Mouse (Mus musculus): ENCODE measurements around the gene Rbm5.

The Rbm5 gene

DNA sequence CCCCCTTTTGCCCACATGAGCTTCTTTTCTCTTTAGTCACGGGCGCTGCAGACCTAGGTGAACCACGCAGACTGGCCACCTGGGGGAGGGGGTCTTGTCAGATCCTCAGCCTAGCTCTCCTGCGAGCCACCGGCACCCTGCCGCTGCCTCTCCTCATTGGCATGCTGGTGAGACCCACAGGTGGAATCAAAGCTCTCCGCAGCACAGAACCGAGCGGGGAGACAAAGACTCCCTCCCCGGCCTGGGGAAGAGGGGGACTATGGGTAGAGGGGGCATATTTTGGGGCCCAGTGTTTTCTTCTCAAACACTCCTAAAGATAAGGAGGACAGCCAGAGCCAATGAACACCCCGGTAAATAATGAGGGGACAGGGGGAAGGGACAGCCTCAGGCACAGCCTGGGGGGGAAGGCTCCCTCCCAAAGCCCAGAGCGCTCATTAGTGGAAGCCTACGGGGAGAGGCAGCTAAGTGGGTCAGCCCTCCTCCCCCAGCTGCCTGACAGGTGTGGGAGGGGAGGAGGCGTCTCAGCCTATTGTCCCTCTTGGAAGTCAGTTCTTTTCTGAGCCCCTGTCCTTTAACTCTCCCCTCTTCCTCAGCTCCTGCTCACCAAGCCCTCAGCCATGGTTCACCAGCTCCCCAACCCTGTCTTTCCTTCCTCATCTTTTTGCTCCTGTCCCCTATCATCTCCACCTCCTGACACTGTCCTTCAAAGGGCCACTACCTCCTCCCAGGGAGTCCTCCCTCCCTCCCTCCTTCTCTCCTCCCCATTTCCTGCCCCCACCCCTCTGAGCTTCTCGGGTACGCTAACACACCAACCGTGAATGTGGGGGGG is 35.2 kb downstream of the Rbm5 start:
- DNase-seq (ENCODE audit: extremely low read depth, insufficient read length, low spot score), result no peak

DNA sequence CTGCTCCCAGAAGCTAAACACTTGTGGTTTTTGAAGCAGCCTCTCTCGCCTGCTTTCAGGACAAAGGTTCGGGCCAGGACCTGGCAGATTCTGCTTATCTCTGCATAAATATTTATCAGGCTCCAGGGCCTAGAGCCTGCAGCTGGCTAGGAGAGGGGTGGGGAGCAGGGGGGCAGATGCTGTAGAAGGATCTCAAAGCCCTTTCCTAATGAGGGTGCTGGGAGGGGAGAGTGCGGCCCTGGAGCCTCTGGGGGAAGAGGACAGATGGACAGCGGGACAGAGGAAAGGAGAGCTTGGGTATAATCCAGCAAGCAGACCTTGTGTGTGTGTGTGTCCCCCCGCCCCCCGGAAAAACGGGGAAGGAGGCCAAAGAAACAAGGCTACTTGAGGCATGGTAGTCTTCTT is 36.2 kb downstream of the Rbm5 start:
- DNase-seq (ENCODE audit: extremely low read depth, insufficient read length, low spot score), result no peak

DNA sequence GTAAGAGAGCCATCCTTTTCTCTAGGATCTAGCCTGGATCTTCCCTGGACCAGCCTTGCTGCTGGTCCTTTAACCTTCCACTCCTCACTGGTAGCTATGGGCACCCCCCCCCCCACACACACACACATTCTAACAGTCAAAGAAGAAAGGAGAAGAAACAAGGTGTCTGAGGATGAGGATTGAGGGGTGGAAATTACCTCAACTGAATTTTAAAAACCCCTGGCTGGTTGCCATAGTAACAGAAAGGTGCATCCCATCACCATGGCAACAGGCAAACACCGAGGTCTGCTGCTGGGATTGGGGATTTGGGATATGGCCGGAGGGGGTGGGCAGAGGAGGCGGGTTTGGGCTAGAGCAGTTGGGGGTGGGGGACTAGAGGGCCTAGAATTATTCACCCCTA is 41.1 kb downstream of the Rbm5 start:
- no peak for DNase-seq (ENCODE audit: extremely low read depth, insufficient read length, low spot score)

DNA sequence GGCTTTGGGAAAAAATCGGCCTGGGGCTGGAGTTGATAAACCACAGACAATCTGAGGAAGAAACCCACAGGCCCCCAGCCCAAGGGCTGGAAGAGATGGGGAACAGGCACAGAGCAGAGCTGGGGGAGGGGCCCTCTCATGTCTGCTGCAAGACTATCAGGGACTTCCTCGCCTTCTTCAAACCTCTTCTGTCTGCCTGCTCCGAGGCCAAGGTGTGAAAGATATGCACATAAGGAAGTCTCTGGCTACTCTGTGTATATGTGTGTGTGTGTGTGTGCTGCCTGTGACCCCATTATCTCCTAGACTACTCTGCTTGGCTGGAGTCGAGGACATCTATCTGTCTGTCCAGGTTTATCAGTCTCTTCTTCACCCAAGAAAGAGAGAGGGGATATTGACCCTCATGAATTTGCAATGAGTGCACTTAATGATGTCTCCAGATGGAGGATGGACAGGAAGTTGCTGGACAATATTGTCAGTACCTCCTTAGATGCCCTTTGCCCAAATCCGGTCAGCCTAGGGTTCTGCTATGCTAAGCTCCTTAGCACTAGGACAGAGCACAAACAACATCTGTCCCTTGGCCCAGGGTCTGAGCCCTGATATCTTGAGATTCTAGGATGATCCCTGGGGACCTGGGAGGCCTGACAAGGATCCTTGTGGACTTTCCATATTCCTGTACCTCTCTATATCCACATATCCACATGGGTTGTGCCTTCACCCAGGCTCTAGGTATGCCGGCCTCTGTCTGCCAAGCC is 41.7 kb downstream of the Rbm5 start:
- DNase-seq (ENCODE audit: extremely low read depth, insufficient read length, low spot score), result no peak

DNA sequence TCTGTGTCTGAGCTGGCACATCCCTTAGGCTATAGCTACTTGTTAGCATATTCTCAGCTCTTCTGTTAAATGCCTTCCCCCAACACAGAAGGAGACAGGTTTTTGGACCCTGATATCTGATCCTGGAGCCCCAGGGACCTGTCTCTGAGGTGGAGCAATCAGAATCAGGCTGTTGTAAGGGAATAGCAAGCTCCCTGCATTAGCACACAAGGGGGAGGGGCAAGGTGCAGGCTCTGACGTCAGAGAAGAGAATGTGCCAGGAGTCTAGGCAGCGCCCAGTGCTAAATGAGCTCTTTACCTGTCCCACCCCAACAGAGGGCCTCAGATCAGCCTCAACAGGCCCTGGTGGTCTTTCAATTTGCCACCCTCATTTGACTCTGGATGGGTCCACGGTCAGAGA is 43.8 kb downstream of the Rbm5 start:
- no peak for DNase-seq (ENCODE audit: extremely low read depth, insufficient read length, low spot score)

DNA sequence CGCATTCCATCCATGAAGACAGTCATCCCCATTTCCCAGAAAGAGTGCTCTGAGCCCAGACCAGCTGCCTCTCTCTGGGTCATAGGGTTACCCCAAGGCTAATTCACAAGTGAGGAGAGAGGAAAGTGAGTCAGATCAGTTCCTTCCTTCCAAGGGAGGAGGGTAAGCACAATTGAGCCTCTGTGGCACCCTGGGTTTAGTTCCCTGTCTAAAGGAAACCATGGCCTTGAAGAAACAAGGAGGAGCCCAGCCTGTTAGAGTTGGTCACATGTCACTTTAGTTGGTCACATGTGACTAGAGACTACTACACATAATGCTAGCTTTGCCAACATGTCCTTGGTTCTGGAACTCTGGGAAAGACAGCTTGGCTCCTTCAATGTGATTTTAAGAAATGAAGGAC is 46.0 kb downstream of the Rbm5 start:
- DNase-seq (ENCODE audit: extremely low read depth, insufficient read length, low spot score), result no peak

DNA sequence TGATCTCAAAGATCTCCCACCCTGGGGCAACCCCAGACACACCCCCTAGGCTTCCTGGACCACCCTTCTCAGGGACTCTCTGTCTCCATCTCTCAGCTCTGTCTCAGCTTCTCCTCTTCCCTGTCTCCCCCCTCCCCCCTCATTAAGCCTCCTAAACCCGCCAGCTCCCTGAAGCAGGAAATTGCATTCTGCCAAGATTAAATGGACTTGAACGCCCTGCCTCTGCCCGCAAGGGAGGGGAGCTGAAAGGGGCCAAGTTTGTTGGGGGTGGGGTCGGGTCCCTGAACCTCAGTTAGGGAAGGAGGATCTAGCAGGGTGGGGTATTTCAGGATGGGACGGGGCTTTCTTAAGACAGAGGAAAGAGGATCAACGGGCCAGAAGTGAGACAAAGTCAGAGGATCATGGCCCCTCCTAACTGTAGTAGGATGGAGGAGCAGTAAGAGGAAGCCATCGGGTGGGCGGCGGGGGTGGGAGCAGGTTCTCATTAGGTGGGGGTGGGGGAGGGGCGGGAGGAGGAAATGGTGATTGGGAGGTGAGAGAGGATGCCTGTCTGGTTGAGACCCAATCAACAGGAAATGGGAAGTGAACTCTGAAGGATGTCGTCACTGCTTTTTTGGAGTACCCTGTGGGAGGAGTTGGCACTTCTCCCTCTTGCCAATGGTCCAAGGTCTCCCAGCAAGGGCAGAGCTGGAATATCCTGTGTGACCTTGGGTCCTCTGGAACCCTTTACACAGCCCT is 46.8 kb downstream of the Rbm5 start:
- no peak for DNase-seq (ENCODE audit: extremely low read depth, insufficient read length, low spot score)

DNA sequence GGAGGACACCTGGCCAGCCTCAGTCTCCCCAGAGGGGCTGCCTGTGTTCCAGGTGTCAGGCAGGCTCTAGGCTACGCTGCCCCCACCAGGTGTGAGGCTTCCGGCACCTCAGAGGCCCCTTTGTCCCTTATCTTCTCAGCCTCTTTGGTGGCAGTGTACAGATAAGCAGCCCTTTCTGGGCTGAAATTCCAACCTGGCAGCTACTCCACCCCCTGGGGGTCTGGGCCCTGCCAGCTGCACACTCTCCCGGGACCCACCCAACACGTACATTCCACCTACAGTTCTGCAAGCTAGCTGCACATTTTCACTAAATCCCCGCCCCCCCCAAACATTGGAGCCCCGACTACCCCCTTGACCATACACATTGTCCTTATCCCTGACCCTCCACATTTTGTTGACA is 47.5 kb downstream of the Rbm5 start:
- no peak for DNase-seq (ENCODE audit: extremely low read depth, insufficient read length, low spot score)

DNA sequence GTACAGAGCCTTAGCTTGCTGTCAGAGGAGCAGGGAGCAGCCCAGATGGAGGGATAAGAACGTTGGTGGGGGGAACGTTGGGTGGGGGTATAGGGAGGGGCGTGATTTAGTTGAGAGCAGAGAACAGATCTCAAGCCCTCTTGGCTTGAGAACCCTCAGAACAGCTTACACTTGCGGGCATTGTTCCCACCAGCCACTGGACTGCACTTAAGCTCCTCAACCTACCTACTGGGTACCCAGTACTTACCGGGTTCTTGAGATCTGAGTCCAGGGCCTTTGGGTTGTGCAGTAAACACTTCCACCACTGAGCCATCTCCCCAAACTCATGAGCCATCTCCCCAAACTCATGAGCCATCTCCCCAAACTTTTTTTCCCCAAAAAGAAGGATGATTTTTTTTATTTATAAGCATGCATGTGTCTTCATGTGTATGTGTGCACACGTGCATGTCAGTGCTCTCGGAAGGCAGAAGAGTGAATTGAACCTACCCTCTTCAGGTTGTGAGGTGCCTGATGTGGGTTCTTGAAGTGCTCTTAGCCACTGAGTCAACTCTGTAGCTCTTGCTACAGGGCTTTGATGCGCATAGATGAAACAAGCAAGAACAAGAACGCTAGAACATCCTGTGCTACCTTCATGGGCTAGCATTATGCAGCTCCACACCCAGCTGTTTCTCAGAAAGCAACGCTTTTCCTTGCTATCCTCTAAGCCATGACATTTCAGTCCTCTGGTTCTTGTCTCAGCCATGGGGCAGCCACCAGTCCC is 51.8 kb downstream of the Rbm5 start:
- no peak for DNase-seq (ENCODE audit: extremely low read depth, insufficient read length, low spot score)

DNA sequence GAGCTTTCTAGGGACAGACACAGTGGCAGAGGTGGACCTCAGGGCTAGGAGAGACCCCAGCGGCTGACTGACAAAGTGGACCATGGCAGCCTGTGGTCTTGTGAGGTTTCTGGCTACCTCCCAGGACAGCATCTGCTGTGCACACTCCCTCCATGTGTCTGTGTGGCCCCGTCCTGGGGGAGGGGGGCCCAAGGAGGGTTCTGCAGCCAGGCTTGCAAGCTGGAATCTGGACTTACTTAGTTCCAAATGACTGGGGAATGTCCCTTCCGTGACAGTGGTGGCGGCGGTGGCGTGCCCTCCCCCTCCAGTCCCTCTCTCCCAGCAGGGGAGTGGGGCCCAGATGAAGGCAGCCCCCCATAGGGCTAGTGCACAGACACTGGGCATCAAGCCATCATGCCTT is 53.8 kb downstream of the Rbm5 start:
- no peak for DNase-seq (ENCODE audit: extremely low read depth, insufficient read length, low spot score)

DNA sequence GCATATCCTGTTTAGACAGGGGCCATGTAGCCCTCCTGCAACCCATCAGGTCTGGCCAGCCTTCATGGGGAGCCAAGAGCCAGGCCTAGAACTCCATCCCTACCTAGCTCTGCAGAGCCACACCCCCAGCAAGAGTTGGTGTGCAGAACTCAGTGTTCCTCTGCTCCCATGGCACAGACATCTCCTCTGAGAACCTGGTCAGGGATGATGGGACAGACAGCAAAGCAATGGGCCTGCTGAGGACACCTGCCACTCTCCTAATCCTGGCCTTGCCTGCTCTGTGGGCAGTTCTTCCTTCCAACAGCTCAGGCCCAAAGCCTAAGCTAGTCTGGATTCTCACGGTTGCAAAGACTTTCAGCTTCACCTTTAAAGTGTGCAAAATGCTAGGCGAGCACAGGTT is 55.2 kb downstream of the Rbm5 start:
- no peak for DNase-seq (ENCODE audit: extremely low read depth, insufficient read length, low spot score)

DNA sequence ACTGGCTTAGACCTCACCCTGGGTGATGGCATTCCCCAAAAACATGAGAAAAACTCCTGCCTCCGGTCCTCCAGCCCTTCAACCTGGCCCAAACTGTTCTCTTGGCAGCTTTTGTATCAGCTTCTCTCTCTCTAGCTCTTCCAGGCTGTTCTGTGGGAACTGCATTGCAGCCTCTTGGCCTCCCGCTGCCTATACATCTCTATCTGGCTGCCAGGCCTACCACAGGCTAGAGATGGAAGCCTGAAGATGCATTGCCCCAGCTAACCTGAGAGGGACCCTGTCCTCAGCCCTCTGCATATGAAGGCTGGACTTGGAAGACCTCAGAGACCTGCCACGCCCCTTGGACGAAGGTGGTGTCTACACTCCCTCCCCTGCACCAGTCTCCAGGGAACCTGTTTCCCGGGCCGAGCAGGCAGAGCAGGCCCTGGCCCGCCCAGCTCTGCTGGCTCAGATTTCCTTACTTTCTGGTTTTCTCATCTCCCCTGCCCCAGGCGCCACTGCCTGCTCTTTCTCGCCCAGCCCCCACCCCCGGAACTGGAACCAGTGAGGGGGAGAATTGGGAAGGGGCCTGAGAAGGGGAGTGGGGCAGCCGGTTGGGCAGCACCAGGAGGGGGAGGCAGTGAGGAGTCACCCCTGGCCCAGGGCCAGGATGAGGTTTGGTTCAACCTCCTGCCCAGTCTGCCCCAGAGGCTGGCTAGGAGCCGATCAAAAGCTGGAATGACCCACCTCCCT is 56.4 kb downstream of the Rbm5 start:
- DNase-seq (ENCODE audit: extremely low read depth, insufficient read length, low spot score), result peak; percentile 84

DNA sequence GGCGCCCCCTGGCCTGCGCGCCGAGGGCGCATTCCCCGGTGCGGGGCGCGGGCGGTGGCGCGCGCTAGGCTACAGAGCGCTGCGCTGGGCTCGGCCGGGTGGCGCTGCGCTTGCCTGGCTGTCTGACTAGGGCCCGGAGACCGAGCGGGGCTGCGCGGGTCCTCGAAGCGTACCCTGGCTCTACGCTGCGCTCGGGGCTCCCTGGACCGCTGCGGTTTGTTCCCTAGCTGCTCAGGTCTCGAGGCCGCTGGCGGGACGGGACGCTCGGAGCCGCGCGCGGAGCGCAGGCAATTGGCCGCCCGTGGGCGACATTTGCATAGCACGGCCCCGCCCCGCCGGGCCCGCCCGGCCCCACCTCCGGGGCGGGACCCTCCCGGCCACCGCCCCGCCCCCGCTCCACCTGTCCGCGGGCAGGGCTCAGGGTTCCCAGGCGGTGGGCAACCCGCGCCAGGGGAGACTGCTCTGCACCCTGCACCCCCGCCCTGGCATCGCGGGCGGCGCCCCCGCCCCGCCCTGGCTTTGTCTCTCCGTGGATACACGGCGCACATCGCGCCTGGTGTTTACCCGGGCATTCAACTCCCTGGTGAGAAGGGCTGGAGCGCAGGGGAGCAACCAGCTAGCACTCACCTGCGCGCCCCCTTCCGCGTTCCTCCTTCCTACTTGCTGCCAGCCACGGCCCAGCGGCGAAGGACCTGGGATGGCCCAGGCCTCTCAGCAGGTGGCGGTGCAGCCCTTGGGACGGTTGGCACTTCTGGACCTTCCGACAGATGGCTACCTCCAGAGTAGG is 60.9 kb downstream of the Rbm5 start, which contains the start of gene Sema3f:
Sema3f (minus strand) TSS at position 779 of the 787 bp plus-strand sequence.
- DNase-seq (ENCODE audit: extremely low read depth, insufficient read length, low spot score), result peak; percentile 87

DNA sequence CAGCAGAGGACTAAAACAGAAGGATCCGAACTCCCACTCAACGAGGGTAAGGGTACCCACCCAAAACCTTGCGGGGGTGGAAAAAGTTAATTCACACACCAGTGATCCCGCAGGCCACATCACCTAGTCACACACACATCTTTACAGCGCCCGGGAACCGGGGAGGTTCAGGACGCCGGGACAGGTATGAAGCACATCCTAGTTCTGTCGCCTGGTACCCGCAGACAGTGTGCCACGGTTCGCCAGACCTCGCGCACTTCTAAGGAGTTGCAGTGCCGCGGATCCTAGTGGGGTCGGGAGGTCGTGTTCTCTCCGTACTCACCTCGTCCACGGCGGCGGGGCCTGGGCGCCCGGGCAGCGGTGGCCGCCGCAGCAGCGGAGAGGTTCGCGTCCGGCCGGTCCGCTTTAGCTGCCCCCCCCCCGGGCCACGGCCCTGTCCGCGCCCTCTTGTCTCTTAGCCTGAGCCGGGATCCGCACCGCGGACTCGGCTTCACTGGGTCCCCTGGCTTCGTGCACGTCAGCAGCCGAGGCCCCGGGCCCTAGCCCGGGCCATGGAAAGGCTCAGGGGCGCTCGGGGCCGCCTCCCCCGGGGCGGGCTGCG is 61.6 kb downstream of the Rbm5 start:
- DNase-seq (ENCODE audit: extremely low read depth, insufficient read length, low spot score), result peak; percentile 62

DNA sequence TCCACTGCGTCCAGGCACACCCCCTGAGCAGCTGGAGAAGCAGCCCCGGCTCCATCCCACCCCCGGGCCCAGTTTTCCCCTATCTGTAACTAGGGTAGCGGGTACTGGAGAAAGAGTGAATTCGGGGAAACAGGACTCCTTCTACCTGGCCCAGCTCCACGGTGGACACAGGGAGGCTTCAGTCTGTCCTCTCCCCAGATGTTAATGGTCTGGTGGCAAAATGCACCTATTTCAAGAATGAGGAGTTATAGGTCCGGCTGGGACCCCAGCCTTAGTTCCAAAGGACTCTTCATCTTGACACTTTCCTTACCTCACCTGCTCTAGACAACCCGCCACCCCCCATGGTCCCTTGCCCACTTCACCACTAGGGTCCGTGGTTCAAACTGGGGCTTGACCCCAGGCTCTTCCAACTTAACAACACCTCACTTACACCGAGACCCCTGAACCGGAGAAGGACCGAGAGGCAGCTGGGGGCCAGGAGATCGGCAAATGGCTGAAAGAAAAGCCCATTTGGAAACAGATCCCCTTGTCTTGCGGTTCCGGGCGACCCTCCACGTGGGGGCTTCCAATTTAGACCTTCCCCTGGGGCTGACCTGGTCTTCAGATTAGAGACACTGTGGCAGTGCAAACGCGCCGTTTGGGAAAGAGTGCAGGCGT is 62.2 kb downstream of the Rbm5 start:
- DNase-seq (ENCODE audit: extremely low read depth, insufficient read length, low spot score), result no peak

DNA sequence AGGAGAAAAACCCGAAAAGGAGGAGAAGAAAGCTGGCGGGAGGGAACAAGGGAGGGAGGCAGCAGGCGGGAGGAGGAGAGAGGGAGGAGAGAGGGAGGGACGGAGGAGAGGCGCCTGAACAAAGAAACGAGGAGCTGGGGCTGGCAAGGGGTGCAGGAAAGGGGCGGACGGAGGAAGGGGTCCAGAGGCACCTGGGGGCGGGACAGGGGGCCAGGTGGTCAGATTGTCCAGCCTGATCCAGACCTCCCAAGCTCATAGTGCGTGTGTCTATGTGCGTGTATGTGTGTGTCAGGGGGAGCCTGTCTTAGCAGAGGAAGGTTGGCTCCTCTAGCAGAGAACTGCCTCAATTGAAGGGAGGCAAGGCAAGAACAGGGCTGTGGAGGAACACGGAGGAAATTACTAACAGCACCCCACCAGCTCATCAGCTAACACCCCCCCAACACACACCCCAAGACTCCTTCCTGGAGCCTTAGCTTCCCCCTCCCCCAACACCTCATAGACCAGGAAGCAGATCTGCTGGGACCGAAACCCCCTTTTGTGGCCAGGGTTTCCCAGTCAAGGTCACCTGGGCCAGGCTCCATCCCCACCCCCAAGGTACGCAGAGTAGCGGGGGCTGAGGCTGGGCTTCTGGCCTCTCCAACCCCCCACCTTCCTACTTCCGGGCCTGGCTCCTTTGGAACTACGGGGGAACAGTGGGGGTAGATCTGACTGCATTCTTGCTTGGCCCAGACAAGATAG is 62.9 kb downstream of the Rbm5 start:
- peak; percentile 52 for DNase-seq (ENCODE audit: extremely low read depth, insufficient read length, low spot score)

DNA sequence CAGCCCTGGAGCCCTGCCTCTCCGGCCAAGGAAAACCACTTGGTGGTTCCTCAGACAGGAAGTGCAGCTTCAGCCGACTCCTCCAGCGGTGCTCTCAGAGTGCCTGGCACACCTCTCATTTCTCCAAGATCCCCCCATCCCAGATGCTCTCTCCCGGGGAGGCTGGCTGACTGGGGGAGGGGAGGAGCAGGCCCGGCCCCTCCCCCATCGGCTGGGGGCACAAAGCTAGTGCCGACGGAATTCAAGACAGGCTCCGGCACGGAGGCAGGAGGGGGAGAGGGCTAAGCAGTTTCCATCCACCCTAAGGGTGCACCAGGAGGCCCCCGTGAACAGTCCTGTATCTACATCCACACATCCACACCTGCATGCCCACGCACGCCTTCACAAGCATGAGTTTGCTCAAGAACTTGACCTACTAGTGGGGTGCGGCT is 64.0 kb downstream of the Rbm5 start:
- no peak for DNase-seq (ENCODE audit: extremely low read depth, insufficient read length, low spot score)
